Mouse (Mus musculus): ENCODE measurements at regions not wholly inside any gene's neighbourhood (a gene's known extent, or its start where the extent isn't known, plus 50 kb on each side); places are given as distances from the start of the nearest gene placed in this dataset.

DNA sequence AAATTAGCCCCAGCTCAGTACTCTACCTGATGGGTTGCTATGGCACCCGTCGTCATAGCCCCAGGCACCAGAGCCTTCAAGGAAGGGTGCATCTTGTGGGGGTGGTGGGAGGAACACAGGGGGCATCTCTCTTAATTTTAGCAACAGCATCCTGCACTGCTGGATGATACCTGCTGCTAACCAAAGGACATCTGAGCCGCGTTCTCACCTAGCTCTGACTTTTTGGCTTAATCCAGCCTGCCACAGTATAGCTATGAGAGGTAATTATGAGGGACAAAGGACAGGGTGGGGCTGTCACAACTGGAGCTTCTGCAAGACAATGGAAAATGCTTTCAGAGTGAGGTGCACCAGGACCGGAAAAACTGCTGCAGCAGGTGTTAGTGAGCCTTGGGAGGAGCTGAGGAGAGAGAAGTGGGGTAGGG is 173.5 kb downstream of the Adgrd1 start:
- no peak for TF ChIP-seq GATA1 (IDR thresholded peaks at IDR 0.05; ENCODE audit: borderline replicate concordance, low read length)
- TF ChIP-seq FLI1 (IDR thresholded peaks at IDR 0.05; ENCODE audit: low read length), result no peak

Measured in megakaryocyte, embryonic 14.5 days (primary cell).